Mouse (Mus musculus) heart, adult 2 months (tissue): ENCODE results near the gene Amy2a5. TPM values are rescaled to one million over a fixed set of nuclear protein-coding genes. Genes with fewer than 3 reads are reported as not detected.
"Not testable (repeated sequence)": the region's sequence is repeated elsewhere in the genome, so short reads cannot be mapped to it uniquely, and the experiment has no call there.

ENCODE experiments used
- DNase-seq, 2 experiments: peaks; one replicate each; pipeline ENCODE4 v3.0.0; 2021
- H3K27ac ChIP-seq: fragments of 200-600 bp; 2 replicates; pipeline ENCODE4 v1.8.1; 2022
- H3K27me3 ChIP-seq: fragments of 200-500 bp; 2 replicates; pipeline ENCODE4 v1.6.1; 2012; ENCODE audit warnings: mild to moderate bottlenecking, low read length, inconsistent platforms, mixed read lengths; ENCODE audit not compliant: control insufficient read depth, insufficient read depth
- H3K36me3 ChIP-seq: fragments of 200-500 bp; 2 replicates; pipeline ENCODE4 v1.6.1; 2012; ENCODE audit warnings: low read length, inconsistent platforms; ENCODE audit not compliant: control insufficient read depth, insufficient read depth
- H3K4me1 ChIP-seq: fragments of 200-500 bp; 2 replicates; pipeline ENCODE4 v1.6.1; 2011; ENCODE audit warnings: low read length; ENCODE audit not compliant: control insufficient read depth, insufficient read depth
- H3K4me3 ChIP-seq: fragments of 200-600 bp; 2 replicates; pipeline ENCODE4 v1.8.1; 2022
- H3K79me2 ChIP-seq: fragments of 200-500 bp; replicated peaks from 2 replicates; pipeline ENCODE4 v1.6.1; 2012; ENCODE audit warnings: mild to moderate bottlenecking, inconsistent platforms, low read length, moderate library complexity, mixed read lengths; ENCODE audit not compliant: control insufficient read depth, insufficient read depth
- H3K9ac ChIP-seq: fragments of 200-500 bp; 2 replicates; pipeline ENCODE4 v1.6.1; 2012; ENCODE audit warnings: low read depth, mild to moderate bottlenecking, control low read depth, inconsistent platforms, low read length, mixed read lengths
- CTCF ChIP-seq: fragments of 200-600 bp; IDR thresholded peaks from 2 replicates; pipeline ENCODE4 v1.8.1; 2022; ENCODE audit warnings: antibody characterized with exemption, mild to moderate bottlenecking, moderate library complexity
- EP300 ChIP-seq: fragments of 200-500 bp; IDR thresholded peaks from 2 replicates; pipeline ENCODE4 v1.6.1; 2011; ENCODE audit warnings: low read depth, low read length, control low read depth; ENCODE audit not compliant: insufficient read depth
- POLR2A ChIP-seq: fragments of 200-500 bp; IDR thresholded peaks from 2 replicates; pipeline ENCODE4 v1.6.1; 2011; ENCODE audit warnings: mild to moderate bottlenecking, low read depth, low read length, control low read depth; ENCODE audit not compliant: insufficient read depth
- whole genome bisulfite sequencing: fragments of 180-500 bp; shearing (Covaris S2); methylation state at CpG from one replicate; pipeline ENCODE4 v1.1.7; 2018; 5-methylcytosine and 5-hydroxymethylcytosine counted together
- intact Hi-C: fragments of 180-260 bp; cut with DNase I; formaldehyde crosslinking; loops from one replicate; pipeline ENCODE4 v1.15.1; 2025
- long read RNA-seq: library from polyadenylated mRNA; stranded (forward); transcript quantifications from one replicate; pipeline ENCODE4 v2.0.0, GENCODE M21; 2021
- polyA plus RNA-seq: library from polyadenylated mRNA; depleted of rRNA; stranded (reverse); fragments of >200 nt; gene quantifications from 2 replicates; pipeline ENCODE4 v1.2.3, GENCODE M21; 2012; rRNA removed
- total RNA-seq, 2 experiments: library from RNA; stranded (reverse); gene quantifications; 2 replicates each; pipeline ENCODE4 v1.2.3; 2021

Gene Amy2a5
- total RNA-seq (not detected), polyA plus RNA-seq (0.15 TPM in 1 of 2 replicates, not detected in the other)
- long read RNA-seq: 0 reads

DNA sequence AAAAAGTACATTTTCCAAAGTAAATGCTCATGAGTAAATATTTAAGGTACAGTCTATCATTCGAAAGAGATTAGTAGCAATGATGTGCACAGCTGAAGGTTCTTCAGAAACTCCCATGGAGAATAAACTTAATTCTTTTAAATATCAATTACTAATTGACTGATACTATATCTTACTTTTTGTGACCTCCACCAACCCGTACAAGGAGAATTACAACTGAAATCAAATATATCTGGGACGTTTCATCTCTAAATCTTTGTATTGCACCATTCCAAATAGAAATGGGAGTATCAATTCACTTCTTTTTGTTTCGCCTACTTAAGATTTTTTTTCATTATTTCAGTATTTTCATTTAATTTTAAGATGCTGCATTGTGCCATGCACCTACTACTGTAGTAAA, at the start of gene Amy2a5:
Gene Amy2a5 (minus strand): TSS at position 101 of the 400 bp plus-strand sequence.
- WGBS: no CpG with 5 or more reads among the region's 4 CpGs
- H3K9ac ChIP-seq: not testable (repeated sequence)

DNA sequence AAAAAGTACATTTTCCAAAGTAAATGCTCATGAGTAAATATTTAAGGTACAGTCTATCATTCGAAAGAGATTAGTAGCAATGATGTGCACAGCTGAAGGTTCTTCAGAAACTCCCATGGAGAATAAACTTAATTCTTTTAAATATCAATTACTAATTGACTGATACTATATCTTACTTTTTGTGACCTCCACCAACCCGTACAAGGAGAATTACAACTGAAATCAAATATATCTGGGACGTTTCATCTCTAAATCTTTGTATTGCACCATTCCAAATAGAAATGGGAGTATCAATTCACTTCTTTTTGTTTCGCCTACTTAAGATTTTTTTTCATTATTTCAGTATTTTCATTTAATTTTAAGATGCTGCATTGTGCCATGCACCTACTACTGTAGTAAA, 32.7 kb upstream of the Amy2a5 start, which contains the start of gene Amy2a4:
Gene Amy2a4 (minus strand): TSS at position 101 of the 400 bp plus-strand sequence.
- H3K4me3 ChIP-seq, intact Hi-C loops: not testable (repeated sequence)
- no CpG with 5 or more reads among the region's 4 CpGs for WGBS

More for the DNA sequence above, at the start of gene Amy2a5:
- H3K27me3 ChIP-seq, H3K27ac ChIP-seq, DNase-seq, intact Hi-C loops, H3K4me3 ChIP-seq, H3K79me2 ChIP-seq, H3K36me3 ChIP-seq, H3K4me1 ChIP-seq: not testable (repeated sequence)

DNA sequence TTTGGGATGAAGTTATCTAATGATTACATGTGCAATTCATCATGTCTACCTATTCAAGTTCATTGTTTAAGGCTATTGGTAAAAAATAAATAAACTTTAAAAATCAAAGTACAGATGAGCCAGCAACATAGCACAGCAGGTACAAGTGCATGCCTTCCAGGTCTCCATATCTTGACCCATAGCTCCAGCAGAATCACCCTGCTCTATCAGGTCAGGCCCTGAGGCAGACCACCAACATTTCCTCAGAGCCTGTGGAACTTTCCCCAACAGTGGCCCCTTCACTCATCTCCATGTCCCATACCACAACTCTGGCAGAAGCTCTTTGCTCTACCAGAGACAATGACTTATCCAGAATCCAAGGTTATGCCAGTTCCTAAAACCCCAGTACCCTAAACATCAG, 21.6 kb upstream of the Amy2a5 start:
- intact Hi-C loops, DNase-seq, H3K79me2 ChIP-seq, H3K9ac ChIP-seq, H3K4me3 ChIP-seq, H3K27me3 ChIP-seq, H3K36me3 ChIP-seq, H3K4me1 ChIP-seq, H3K27ac ChIP-seq: not testable (repeated sequence)

More for the DNA sequence above, 32.7 kb upstream of the Amy2a5 start, which contains the start of gene Amy2a4:
- not testable (repeated sequence) for DNase-seq, H3K27me3 ChIP-seq, H3K4me1 ChIP-seq, H3K27ac ChIP-seq, H3K36me3 ChIP-seq, H3K9ac ChIP-seq, H3K79me2 ChIP-seq

DNA sequence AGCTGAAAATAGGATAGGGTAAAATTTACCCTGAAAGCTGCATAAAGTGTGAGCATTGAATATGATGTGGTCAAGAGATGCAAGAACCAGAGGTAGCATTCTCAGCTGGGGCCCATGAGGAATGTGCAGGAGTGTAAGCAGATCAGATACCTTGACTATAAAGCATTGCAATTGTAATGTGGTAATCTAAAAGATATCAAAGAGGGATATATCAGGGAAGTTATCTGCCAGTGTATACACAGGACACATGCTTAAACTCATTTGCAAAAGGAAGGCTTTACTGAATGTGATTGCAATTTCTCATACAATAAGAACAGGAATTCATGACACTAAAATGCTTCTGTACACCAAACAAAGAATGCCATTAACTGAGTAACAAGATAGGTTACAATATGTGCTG, 20.9 kb upstream of the Amy2a5 start:
- H3K36me3 ChIP-seq, H3K27ac ChIP-seq, H3K4me3 ChIP-seq, H3K79me2 ChIP-seq, DNase-seq, H3K9ac ChIP-seq, intact Hi-C loops, H3K27me3 ChIP-seq, H3K4me1 ChIP-seq: not testable (repeated sequence)

DNA sequence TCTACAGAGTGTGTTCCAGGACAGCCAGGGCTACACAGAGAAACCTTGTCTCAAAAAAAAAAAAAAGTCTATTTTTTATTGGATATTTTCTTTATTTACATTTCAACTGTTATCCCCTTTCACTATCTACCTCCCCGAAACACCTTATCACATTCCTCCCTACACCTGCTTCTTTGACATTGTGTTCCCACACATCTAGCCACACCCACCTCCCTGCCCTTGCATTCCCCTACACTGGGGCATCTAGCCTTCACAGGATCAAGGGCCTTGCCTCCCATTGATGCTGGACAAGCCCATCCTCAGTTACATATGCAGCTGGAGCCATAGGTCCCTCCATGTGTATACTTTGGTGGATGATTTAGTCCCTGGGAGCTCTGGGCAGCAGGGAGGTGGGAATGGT, 31.5 kb downstream of the Amy2a5 start:
- 79% methylated on average over 1 of the region's 1 CpGs for WGBS
- H3K9ac ChIP-seq: no peak overlapping the region
- no peak for DNase-seq
- TF ChIP-seq CTCF: no peak
- no peak for TF ChIP-seq POLR2A
- TF ChIP-seq EP300: no peak
- H3K27me3 ChIP-seq: no peaks in the 10 kb centered on the region
- H3K27ac ChIP-seq: no peak overlapping the region
- no peaks in the 10 kb centered on the region for H3K4me1 ChIP-seq
- intact Hi-C loops: no loop called here
- no peaks in the 10 kb centered on the region for H3K36me3 ChIP-seq
- H3K79me2 ChIP-seq: no peaks in the 10 kb centered on the region
- no peak overlapping the region for H3K4me3 ChIP-seq

Other genes with a start within 250 kb of the Amy2a5 start
- not detected for gene Amy2a4, start 32.6 kb upstream of the Amy2a5 start, total RNA-seq
- not detected in 2 replicates for gene Amy2a4, start 32.6 kb upstream of the Amy2a5 start, polyA plus RNA-seq
- gene Amy2a3, start 65.2 kb upstream of the Amy2a5 start, total RNA-seq: not detected
- not detected in 2 replicates for gene Amy2a3, start 65.2 kb upstream of the Amy2a5 start, polyA plus RNA-seq
- gene Amy2a2, start 97.8 kb upstream of the Amy2a5 start, total RNA-seq: not detected
- gene Amy2a2, start 97.8 kb upstream of the Amy2a5 start, polyA plus RNA-seq: not detected in 2 replicates